Mouse (Mus musculus): ENCODE measurements around the gene Trcg1.

The Trcg1 gene

GRCm38 (mm10) chr9:57233142-57233541 lies 3.2 kb upstream of the Trcg1 start:
- peak; percentile 31 for DNase-seq (ENCODE audit: low read depth)

GRCm38 (mm10) chr9:57233767-57234166 lies 2.6 kb upstream of the Trcg1 start:
- DNase-seq (ENCODE audit: low read depth): no peak

- no peak for DNase-seq (ENCODE audit: low read depth)
Measured at GRCm38 (mm10) chr9:57237705-57238104, 1.3 kb downstream of the Trcg1 start.

- DNase-seq (ENCODE audit: low read depth): no peak
Measured at GRCm38 (mm10) chr9:57238220-57238619, 1.9 kb downstream of the Trcg1 start.

- DNase-seq (ENCODE audit: low read depth): no peak
Measured at GRCm38 (mm10) chr9:57241111-57241510, 4.8 kb downstream of the Trcg1 start.

GRCm38 (mm10) chr9:57242916-57243315 lies 6.6 kb downstream of the Trcg1 start:
- DNase-seq (ENCODE audit: low read depth): no peak

- DNase-seq (ENCODE audit: low read depth): no peak
Measured at GRCm38 (mm10) chr9:57244106-57244685, 7.8 kb downstream of the Trcg1 start.

- no peak for DNase-seq (ENCODE audit: low read depth)
Measured at GRCm38 (mm10) chr9:57246482-57246881, 10.1 kb downstream of the Trcg1 start.

- no peak for DNase-seq (ENCODE audit: low read depth)
Measured at GRCm38 (mm10) chr9:57247201-57247671, 10.9 kb downstream of the Trcg1 start.

GRCm38 (mm10) chr9:57248030-57248942 lies 11.9 kb downstream of the Trcg1 start:
- no peak for DNase-seq (ENCODE audit: low read depth)

GRCm38 (mm10) chr9:57250026-57250425 lies 13.7 kb downstream of the Trcg1 start:
- no peak for DNase-seq (ENCODE audit: low read depth)

GRCm38 (mm10) chr9:57251139-57251538 lies 14.8 kb downstream of the Trcg1 start:
- DNase-seq (ENCODE audit: low read depth): no peak

GRCm38 (mm10) chr9:57254061-57254460 lies 17.7 kb downstream of the Trcg1 start:
- DNase-seq (ENCODE audit: low read depth): no peak

- DNase-seq (ENCODE audit: low read depth): no peak
Measured at GRCm38 (mm10) chr9:57254823-57255495, 18.6 kb downstream of the Trcg1 start.

- DNase-seq (ENCODE audit: low read depth): no peak
Measured at GRCm38 (mm10) chr9:57256309-57256708, 20.0 kb downstream of the Trcg1 start.

GRCm38 (mm10) chr9:57256861-57257260 lies 20.5 kb downstream of the Trcg1 start:
- DNase-seq (ENCODE audit: low read depth): no peak

GRCm38 (mm10) chr9:57257627-57258026 lies 21.3 kb downstream of the Trcg1 start:
- no peak for DNase-seq (ENCODE audit: low read depth)

- DNase-seq (ENCODE audit: low read depth): peak; percentile 91
Measured at GRCm38 (mm10) chr9:57259736-57260135, 23.4 kb downstream of the Trcg1 start.

GRCm38 (mm10) chr9:57260940-57261339 lies 24.6 kb downstream of the Trcg1 start:
- DNase-seq (ENCODE audit: low read depth): no peak

- peak; percentile 15 for DNase-seq (ENCODE audit: low read depth)
Measured at GRCm38 (mm10) chr9:57261516-57261912, 25.2 kb downstream of the Trcg1 start.

GRCm38 (mm10) chr9:57261913-57262794 lies 25.8 kb downstream of the Trcg1 start, which contains the start of gene 1700017B05Rik:
TSS of gene 1700017B05Rik (minus strand) at chr9:57262612.
- DNase-seq (ENCODE audit: low read depth): peak; percentile 41
